Mouse (Mus musculus): ENCODE measurements around the gene Sit1. TPM values are rescaled to one million over a fixed set of nuclear protein-coding genes. Genes with fewer than 3 reads are reported as not detected.

Gene Sit1
- total RNA-seq, 2 experiments from 2014 or later: not detected

DNA sequence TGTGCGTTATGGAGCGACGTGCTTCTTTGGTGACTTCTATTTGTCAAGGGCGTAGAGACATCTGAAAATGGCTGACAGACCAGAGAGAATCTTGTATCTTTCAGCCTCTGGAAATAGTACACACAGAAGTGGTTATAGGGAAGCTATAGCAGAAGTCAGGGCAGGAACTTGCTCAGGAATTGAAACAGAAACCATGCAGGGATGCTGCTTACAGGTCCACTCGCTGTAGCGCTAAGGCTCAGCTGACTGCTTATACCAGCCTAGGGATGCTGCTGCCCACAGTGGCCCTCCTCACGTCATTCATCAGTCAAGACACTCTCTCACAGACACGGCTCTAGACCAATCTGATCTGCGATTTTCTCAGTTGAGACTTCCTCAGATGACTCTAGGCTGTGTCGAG lies 13.2 kb downstream of the Sit1 start:
- no peak for DNase-seq (ENCODE audit: low spot score in 2 of 2)

DNA sequence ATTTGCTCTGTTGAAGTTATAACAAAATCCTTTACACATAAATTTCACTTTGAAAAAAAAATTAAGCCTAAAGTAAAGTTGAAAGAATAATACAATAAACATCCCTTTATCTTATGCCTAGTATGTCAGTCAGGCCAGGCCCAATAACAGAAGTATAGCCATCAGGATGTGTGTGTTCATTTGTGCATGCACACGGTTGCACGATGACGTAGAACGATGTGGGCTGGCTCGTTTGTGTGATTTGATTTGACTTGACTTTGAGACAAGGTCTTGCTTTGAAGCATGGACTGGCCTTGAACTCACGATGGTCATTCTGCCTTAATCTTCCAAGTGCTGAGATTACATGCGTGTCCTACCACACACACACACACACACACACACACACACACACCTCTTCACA lies 16.7 kb downstream of the Sit1 start:
- no peak for DNase-seq (ENCODE audit: low spot score in 2 of 2)

DNA sequence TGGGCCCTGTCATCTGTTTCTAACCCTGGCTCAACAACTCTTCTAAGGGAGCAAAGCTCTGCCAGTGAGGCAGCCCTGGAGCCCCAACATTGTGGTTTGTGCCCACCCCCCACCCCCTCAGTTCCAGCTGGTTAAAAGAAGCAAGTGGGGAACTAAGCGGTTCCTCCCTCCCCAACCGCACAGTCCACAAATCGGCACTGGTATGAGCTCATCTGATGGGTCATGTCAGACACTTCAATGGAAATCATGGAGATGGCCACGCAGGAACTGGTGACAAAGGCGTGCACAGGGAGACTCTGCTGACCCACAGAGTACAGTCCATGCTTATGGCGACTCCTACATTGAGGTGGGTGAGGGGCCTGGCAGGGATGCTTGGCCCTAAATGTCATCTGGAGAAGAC lies 17.6 kb downstream of the Sit1 start:
- no peak for DNase-seq (ENCODE audit: low spot score in 2 of 2)

DNA sequence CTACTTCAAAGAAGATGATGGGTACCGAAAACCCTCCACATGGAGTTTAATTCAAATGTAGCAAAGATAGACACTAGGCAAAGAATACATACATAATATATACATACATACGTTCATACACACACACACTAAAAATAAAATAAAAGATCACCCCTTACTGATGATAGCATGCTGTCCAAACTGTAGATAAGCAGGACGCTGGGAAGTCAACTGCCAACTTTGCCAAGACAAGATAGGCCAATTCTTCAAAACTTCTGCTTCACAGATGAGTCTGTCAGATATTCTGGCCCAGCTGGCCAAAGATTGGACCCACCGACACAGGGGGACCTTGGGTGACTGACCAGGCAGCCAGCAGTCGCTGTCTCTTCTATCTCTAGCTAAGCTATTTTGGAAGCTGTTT lies 20.4 kb downstream of the Sit1 start:
- no peak for DNase-seq (ENCODE audit: low spot score in 2 of 2)

DNA sequence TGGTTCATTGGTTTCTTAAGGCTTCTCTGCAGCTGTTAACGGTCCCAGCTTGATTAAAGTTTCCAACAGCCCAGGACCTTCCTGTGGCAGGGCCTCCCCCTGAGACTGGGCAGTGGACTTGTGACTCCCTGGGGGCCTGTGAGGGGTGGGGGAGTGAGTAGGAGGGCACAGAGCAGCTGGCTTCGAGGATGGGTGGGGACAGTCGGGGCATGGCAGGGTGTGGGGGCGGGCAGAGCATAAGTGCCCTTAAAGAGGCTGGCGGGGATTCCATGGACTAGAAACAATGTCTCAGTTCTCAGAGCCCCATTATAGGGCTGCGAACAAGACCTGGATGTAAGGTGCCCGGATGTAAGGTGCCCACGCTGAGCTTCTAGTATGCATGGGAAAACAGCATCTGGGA lies 26.4 kb downstream of the Sit1 start:
- DNase-seq (ENCODE audit: low spot score in 2 of 2): no peak

DNA sequence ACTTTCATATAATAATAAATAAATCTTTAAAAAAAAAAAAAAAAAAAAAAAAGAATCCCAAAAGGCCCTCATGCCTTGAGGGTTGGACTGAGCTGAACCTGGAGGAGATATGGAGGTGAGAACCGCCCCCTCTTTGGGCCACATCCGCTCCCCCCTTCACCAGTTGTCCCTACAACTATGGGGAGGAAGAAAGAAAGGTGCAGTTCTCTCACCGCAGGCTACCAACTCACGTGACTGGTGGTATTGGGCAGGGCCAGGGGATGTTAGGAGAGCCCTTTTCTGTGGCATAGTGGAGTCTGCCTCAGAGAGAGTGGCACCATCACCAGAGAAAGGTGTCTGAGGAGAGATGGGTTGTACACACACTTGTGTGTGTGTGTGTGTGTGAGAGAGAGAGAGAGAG lies 27.1 kb downstream of the Sit1 start:
- DNase-seq (ENCODE audit: low spot score in 2 of 2): no peak

DNA sequence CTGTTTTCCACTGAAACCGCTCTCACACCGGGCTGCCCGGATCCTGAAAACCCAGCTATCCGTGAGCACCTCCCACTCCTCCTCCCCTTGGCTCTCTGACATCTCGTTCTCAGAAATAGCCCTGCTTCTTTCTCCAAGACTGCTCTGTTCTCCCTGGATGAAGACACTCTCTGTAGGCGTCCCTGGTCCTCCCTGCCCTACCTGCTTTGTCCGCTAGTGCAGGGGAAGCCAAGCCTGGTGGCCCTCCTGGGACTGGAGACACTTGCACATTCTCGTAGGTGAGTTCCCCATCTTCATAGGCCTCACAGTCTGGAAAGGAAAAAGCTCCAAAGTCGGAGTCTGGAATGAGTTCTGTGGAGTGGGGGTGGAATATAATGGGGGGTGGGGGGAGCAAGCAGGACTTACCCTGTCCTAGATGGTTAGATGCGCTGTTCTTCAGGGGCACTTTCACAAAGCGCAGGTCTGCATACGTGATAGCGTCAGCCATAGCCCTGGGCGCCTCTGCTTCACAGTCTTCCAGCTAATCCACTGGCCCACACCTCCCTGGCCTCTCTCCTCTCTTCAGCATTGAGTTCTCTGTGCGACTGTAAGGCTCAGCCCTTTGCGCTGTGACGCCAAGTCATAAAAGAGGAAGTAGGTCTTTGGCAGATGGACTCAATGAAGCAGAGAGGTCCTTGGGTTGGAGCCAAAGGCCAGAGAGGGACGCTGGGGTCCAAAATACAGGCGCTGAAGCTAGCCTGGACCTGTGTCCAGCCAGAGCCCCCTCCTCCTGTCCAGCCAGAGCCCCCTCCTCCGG lies 29.3 kb downstream of the Sit1 start, which contains the start of gene Cd72:
Cd72 (minus strand) TSS at position 588 of the 796 bp plus-strand sequence.
- no peak for DNase-seq (ENCODE audit: low spot score in 2 of 2)

DNA sequence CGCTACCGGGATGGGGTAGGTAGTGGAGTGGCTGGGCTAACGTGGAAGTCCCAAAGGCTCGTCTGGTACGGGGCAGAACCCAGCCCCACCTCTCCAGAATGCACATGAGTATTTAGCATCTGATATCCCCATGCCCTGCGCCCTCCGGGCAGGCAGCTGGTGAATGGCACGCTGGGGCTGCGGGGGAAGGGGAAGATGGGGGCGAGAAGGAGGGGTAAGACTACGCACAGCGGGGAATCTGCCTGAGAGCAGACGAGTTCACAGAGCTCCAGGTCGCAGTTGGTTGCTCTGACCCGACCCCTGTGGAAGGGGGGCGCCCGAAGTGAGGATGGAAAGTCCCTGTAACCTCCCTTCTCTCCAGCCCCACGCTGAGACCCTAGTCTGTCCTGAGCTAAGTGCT lies 30.1 kb downstream of the Sit1 start:
- DNase-seq (ENCODE audit: low spot score in 2 of 2): no peak

DNA sequence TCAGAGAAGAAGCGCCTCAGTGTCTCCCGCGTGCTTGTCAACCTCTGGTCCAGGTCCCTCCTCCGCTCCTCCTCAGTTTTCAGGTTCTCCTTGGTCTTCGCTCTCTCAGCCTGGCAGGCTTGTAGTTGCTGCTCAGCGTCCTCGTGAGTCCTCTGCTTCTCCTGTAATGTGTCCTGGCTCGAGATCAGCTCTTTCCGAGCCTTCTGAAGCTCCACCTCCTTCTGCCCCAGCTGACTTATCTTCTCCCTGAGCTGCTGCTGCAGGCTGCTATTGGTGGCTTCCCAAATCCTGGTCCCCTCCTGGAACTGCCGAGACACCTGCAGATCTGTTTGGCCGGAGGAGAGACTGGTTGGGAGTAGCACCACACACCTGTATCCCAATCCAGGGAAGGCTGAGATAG lies 31.2 kb downstream of the Sit1 start:
- DNase-seq (ENCODE audit: low spot score in 2 of 2): no peak

DNA sequence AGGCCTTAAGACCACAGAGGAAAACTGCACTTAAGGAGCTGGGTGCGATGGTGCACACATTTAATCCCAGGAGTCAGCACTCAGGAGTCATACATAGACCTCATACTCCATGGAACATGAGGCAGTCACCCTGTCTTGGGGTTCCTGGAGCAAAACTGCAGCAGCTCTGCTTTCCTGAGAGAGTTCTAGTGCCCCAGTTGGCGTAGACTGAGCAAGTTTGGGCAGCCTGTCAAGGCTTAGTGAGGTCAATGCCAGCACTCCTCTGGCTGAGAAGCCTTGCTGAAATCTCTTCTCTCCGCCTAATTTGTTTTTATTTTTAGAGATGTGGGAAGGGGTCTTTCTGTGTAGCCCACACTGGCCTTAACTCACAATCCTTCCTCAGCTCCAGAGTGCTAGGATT lies 35.0 kb downstream of the Sit1 start:
- DNase-seq (ENCODE audit: low spot score in 2 of 2): no peak

DNA sequence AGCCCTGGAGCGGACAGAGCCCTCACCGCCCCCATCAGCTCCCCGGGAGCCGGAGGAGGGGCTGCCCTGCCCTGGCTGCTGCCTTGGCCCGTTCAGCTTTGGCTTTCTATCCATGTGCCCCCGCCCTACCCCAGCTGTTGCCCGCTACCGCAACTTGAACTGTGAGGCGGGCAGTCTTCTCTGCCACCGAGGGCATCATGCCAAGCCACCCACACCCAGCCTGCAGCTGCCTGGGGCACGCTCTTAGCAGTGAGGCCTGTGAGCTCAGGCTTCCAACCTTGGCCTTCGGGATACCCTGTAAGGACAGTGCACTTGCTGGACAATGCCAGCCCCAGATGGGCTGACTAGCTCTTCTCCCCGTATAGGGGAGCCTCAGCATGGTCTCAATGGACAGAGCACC lies 36.3 kb downstream of the Sit1 start:
- DNase-seq (ENCODE audit: low spot score in 2 of 2): no peak

DNA sequence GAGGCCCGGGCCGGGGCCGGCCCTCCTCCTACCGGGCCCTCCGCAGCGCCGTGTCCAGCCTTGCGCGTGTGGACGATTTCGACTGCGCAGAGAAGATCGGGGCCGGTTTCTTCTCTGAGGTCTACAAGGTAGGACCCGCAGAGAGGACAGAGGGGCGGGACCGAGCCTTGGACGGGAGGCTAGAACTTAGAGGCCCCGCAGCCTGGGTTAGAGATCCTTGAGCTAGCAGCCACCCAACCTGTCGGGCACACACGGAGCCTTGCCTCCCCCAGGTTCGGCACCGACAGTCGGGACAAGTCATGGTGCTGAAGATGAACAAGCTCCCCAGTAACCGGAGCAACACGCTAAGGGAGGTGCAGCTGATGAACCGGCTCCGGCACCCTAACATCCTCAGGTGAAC lies 40.0 kb downstream of the Sit1 start:
- no peak for DNase-seq (ENCODE audit: low spot score in 2 of 2)

DNA sequence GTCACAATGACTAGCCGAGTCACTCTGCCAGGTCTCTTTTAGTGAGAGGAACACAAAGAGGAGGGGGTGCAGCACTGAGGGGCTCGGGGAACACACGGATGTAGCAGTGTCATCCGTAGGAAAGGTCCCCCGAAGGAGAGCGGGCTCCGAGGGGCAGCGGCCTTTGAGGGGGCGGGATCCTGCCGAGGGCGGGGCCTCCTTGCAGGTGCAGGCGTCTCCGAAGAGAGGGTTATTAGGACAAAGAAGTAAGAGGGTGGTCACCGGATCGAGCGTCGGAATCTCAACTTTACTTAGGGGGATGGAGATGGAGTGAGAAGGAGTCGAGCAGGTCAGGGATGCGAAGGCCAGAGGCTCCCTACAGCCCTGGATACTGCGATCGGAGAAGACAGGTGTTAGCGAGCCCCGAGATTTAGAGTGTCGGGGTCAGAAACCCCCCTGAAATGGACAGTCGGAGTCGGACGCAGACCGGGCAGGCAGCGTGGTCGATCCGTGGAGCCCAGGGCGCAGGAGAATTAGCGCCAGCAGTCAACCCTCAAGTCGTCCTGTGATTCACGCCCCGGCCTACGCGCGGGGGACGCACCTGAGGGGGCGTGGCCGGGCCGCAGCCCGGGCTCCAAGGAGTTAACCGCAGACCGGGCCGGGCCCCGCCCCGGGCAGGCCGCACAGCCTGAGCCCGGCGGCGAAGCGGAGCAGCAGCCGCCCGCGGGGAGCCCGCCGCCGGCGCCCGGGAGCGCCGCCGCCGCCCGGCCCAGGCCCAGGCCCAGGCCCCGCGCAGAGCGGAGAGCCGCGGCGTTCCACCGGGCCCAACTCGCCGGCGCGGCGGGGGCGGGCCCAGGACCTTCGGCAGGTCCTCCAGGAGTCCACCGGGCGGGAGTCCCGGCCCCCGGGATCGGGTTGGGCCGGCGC lies 40.8 kb downstream of the Sit1 start:
- DNase-seq (ENCODE audit: low spot score in 2 of 2): peak; percentile 56 to 57

DNA sequence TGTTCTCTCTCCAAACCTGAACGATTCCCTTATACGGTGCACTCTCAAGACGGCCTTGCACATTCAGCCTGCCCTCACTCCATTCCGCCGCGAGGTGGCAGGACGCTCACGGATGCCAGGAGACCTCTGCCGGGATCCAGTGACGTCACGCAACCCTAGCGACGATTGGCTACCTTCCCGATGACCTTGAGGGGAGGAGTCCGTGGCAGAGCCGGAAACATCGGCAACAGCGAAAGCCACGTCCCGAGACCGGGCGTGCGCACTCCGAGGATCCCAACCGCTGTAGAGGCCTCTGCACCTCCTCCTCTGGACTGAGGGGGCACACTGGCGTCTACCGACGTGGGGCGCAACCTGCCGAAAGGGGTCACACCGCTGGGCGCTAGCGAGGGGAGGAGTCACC lies 41.5 kb downstream of the Sit1 start:
- DNase-seq (ENCODE audit: low spot score in 2 of 2): peak; percentile 99

DNA sequence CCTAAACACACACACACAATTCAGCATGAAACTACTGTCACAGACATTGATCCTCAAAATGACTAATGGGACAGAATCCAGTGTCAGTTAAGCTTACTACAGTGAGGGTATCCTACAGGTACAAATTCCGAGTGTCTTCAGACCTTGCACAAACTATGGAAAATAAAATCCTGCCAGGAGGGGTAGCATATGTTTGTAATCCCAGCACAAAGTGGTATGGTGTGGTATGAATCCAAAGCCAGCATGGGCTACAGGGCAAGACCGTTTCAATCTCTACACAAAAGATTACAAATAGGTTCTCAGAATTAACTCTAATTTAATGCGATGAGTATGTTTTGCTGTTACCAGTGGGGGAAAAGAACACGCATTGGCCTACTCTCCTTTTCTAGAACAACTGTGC lies 41.9 kb downstream of the Sit1 start, which contains the start of gene Tesk1:
Tesk1 (plus strand) TSS at position 301 of the 400 bp plus-strand sequence.
- no peak for DNase-seq (ENCODE audit: low spot score in 2 of 2)

DNA sequence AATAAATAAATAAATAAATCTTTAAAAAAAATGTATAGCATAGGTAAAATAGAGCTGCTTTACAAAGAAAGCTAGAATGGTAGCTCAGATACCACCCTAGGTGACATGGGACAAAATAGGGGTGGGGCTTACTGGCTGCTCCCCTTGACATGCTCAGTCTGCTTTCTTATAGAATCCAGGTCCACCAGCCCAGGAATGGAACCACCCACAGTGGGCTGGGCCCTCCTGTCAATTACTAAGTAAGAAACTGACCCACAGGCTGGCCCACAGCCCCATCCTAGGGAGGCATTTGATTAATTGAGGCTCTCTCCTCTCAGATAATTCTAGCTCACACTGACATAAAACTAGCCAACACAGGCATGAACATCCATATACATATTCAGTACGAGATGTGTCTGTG lies 50.7 kb downstream of the Sit1 start:
- no peak for DNase-seq (ENCODE audit: low spot score in 2 of 2)

Other genes starting within 250 kb of the Sit1 start
- gene Atp8b5, start 216.6 kb downstream of the Sit1 start, total RNA-seq (2021): under 1 TPM; 0.28 to 0.52 TPM
- 100 to 1,000 TPM; 127 to 145 TPM for gene Rusc2, start 101.8 kb downstream of the Sit1 start, total RNA-seq (2021)
- gene Fam166b, start 54.6 kb downstream of the Sit1 start, total RNA-seq (2021): 1 to 10 TPM in 1 of 2 experiments, under 1 TPM in 1; 0.76 to 2.4 TPM
- gene Tesk1, start 41.8 kb downstream of the Sit1 start, total RNA-seq (2021): 10 to 100 TPM; 63.0 to 64.4 TPM
- not detected for gene Cd72, start 29.1 kb downstream of the Sit1 start, total RNA-seq (2021)
- 10 to 100 TPM; 26.0 to 28.3 TPM for gene Ccdc107, start 9.2 kb upstream of the Sit1 start, total RNA-seq (2021)
- 1 to 10 TPM in 1 of 2 experiments, under 1 TPM in 1; 0.74 to 1.2 TPM for gene Arhgef39, start 16.0 kb upstream of the Sit1 start, total RNA-seq (2021)
- gene Car9, start 23.2 kb upstream of the Sit1 start, total RNA-seq (2021): not detected
- gene Tpm2, start 40.0 kb upstream of the Sit1 start, total RNA-seq (2021): 1 to 10 TPM; 6.2 to 8.1 TPM
- 10 to 100 TPM; 74.0 TPM for gene Creb3, start 78.6 kb upstream of the Sit1 start, total RNA-seq (2021)
- 10 to 100 TPM; 46.0 to 52.1 TPM for gene Tln1, start 79.0 kb upstream of the Sit1 start, total RNA-seq (2021)
- gene Rgp1, start 95.0 kb upstream of the Sit1 start, total RNA-seq (2021): 10 to 100 TPM; 44.5 to 55.8 TPM
- gene Gba2, start 95.1 kb upstream of the Sit1 start, total RNA-seq (2021): 10 to 100 TPM; 56.1 to 60.6 TPM
- not detected for gene Msmp, start 100.8 kb upstream of the Sit1 start, total RNA-seq (2021)
- 10 to 100 TPM; 46.9 to 50.0 TPM for gene Npr2, start 148.2 kb upstream of the Sit1 start, total RNA-seq (2021)
- gene Spag8, start 169.9 kb upstream of the Sit1 start, total RNA-seq (2021): 1 to 10 TPM in 1 of 2 experiments, under 1 TPM in 1; 0.98 to 2.3 TPM
- gene Hint2, start 172.7 kb upstream of the Sit1 start, total RNA-seq (2021): 10 to 100 TPM; 33.1 to 37.8 TPM
- gene Tmem8b, start 185.2 kb upstream of the Sit1 start, total RNA-seq (2021): 10 to 100 TPM; 55.8 to 57.6 TPM
- gene Fam221b, start 185.4 kb upstream of the Sit1 start, total RNA-seq (2021): 1 to 10 TPM; 1.2 TPM
- not detected for gene Olfr70, start 217.1 kb upstream of the Sit1 start, total RNA-seq (2021)
- not detected for gene Olfr71, start 226.5 kb upstream of the Sit1 start, total RNA-seq (2021)
- 1 to 10 TPM in 1 of 2 experiments, under 1 TPM in 1; 0.52 to 1.5 TPM for gene Hrct1, start 243.5 kb upstream of the Sit1 start, total RNA-seq (2021)
- gene Spaar, start 246.3 kb upstream of the Sit1 start, total RNA-seq (2021): under 1 TPM; 0.38 to 0.53 TPM

Data from layer of hippocampus, postnatal 14 days (tissue).